Mouse (Mus musculus) midbrain, embryonic 10.5 days (tissue): ENCODE measurements around the gene Tsc22d3. TPM values are rescaled to one million over a fixed set of nuclear protein-coding genes. Genes with fewer than 3 reads are reported as not detected.

Experiments used
- DNase-seq: peaks from one replicate; pipeline ENCODE4 v3.0.0-alpha.2; 2017; ENCODE audit warnings: low spot score
- H3K27ac ChIP-seq: fragments of 300-500 bp; sonication (generic); replicated peaks from 2 replicates; pipeline ENCODE4 v1.5.1; 2016; ENCODE audit warnings: mild to moderate bottlenecking
- H3K27me3 ChIP-seq: fragments of 300-500 bp; sonication (generic); 2 replicates; pipeline ENCODE4 v1.6.1; 2016; ENCODE audit warnings: low read depth, mild to moderate bottlenecking; ENCODE audit not compliant: poor library complexity, severe bottlenecking
- H3K36me3 ChIP-seq: fragments of 300-500 bp; sonication (generic); 2 replicates; pipeline ENCODE4 v1.6.1; 2016; ENCODE audit warnings: mild to moderate bottlenecking, moderate library complexity
- H3K4me1 ChIP-seq: fragments of 300-500 bp; sonication (generic); 2 replicates; pipeline ENCODE4 v1.6.1; 2016
- H3K4me3 ChIP-seq: fragments of 300-500 bp; sonication (generic); 2 replicates; pipeline ENCODE4 v1.5.1; 2016; ENCODE audit warnings: mild to moderate bottlenecking, moderate library complexity
- H3K9me3 ChIP-seq: fragments of 300-500 bp; sonication (generic); replicated peaks from 2 replicates; pipeline ENCODE4 v1.6.1; 2016; ENCODE audit warnings: mild to moderate bottlenecking
- WGBS: fragments of 180-500 bp; shearing (Covaris S2); methylation state at CpG from one replicate; pipeline ENCODE4 v1.1.7; 2016; 5-methylcytosine and 5-hydroxymethylcytosine counted together
- polyA plus RNA-seq: library from polyadenylated mRNA; unstranded; fragments of >200 nt; fragmentation: Nextera tagmentation; extraction: Ambion mirVana; gene quantifications from 2 replicates; pipeline ENCODE4 v1.2.1, GENCODE M21; 2016

Gene Tsc22d3
- polyA plus RNA-seq, 1 experiment from 2014 or later: 133 TPM

GRCm38 (mm10) chrX:140535487-140535886, 65.0 kb downstream of the Tsc22d3 start:
- Histone ChIP-seq H3K27ac (no peak overlapping the region), H3K36me3 (peaks cover 5% of the 10 kb centered on the region), H3K27me3 (peaks cover 94% of the 10 kb centered on the region), H3K4me3 (no peak overlapping the region), H3K4me1 (peaks cover 4% of the 10 kb centered on the region; the same call in 1 of the 2 replicates), H3K9me3 (no peaks in the 10 kb centered on the region)
- DNase-seq: no peak
- 79% methylated on average over 1 of the region's 1 CpGs for WGBS

GRCm38 (mm10) chrX:140534306-140534705, 66.2 kb downstream of the Tsc22d3 start:
- Histone ChIP-seq H3K36me3 (no peaks in the 10 kb centered on the region), H3K4me1 (peaks cover 4% of the 10 kb centered on the region; the same call in 1 of the 2 replicates), H3K27me3 (peaks cover 95% of the 10 kb centered on the region), H3K9me3 (no peaks in the 10 kb centered on the region), H3K4me3 (no peak overlapping the region), H3K27ac (no peak overlapping the region)
- DNase-seq: no peak
- WGBS: 79% methylated on average over 3 of the region's 3 CpGs

GRCm38 (mm10) chrX:140532325-140532724, 68.1 kb downstream of the Tsc22d3 start:
- DNase-seq: no peak
- H3K27me3 ChIP-seq: peaks cover 95% of the 10 kb centered on the region

GRCm38 (mm10) chrX:140531356-140531755, 69.1 kb downstream of the Tsc22d3 start:
- H3K4me1 ChIP-seq: no peaks in the 10 kb centered on the region
- H3K27ac ChIP-seq: no peak overlapping the region
- WGBS: 85% methylated on average over 2 of the region's 2 CpGs
- H3K27me3 ChIP-seq: peaks cover 95% of the 10 kb centered on the region
- DNase-seq: no peak
- no peaks in the 10 kb centered on the region for H3K9me3 ChIP-seq
- no peaks in the 10 kb centered on the region for H3K36me3 ChIP-seq
- H3K4me3 ChIP-seq: no peak overlapping the region

More at GRCm38 (mm10) chrX:140532325-140532724, 68.1 kb downstream of the Tsc22d3 start:
- WGBS: 88% methylated on average over 6 of the region's 6 CpGs
- no peaks in the 10 kb centered on the region for H3K4me1 ChIP-seq
- no peak overlapping the region for H3K27ac ChIP-seq
- H3K4me3 ChIP-seq: no peak overlapping the region
- no peaks in the 10 kb centered on the region for H3K9me3 ChIP-seq
- no peaks in the 10 kb centered on the region for H3K36me3 ChIP-seq

- DNase-seq: no peak
- Histone ChIP-seq H3K4me1 (no peaks in the 10 kb centered on the region), H3K36me3 (no peaks in the 10 kb centered on the region), H3K9me3 (no peaks in the 10 kb centered on the region), H3K27me3 (peaks cover 97% of the 10 kb centered on the region), H3K4me3 (no peak overlapping the region), H3K27ac (no peak overlapping the region)
- 79% methylated on average over 5 of the region's 5 CpGs for WGBS
Observed at GRCm38 (mm10) chrX:140530632-140531031, 69.8 kb downstream of the Tsc22d3 start.

- WGBS: 85% methylated on average over 5 of the region's 5 CpGs
- H3K27me3 ChIP-seq: peaks cover 97% of the 10 kb centered on the region
- H3K27ac ChIP-seq: no peak overlapping the region
- no peak overlapping the region for H3K4me3 ChIP-seq
- H3K9me3 ChIP-seq: no peaks in the 10 kb centered on the region
- DNase-seq: no peak
- no peaks in the 10 kb centered on the region for H3K4me1 ChIP-seq
- H3K36me3 ChIP-seq: no peaks in the 10 kb centered on the region
Observed at GRCm38 (mm10) chrX:140529074-140529561, 71.3 kb downstream of the Tsc22d3 start.

- WGBS: 65% methylated on average over 6 of the region's 6 CpGs
- Histone ChIP-seq H3K27me3 (peaks cover 99% of the 10 kb centered on the region), H3K36me3 (no peaks in the 10 kb centered on the region)
Observed at GRCm38 (mm10) chrX:140527231-140527630, 73.2 kb downstream of the Tsc22d3 start.

GRCm38 (mm10) chrX:140526253-140526618, 74.2 kb downstream of the Tsc22d3 start:
- no peak overlapping the region for H3K4me3 ChIP-seq
- 0 out of 2 replicates have a peak, but pooled peaks cover 2% of the 10 kb centered on the region for H3K4me1 ChIP-seq
- no peak for DNase-seq
- no peaks in the 10 kb centered on the region for H3K9me3 ChIP-seq
- no peaks in the 10 kb centered on the region for H3K36me3 ChIP-seq
- WGBS: 90% methylated on average over 5 of the region's 5 CpGs
- H3K27ac ChIP-seq: no peak overlapping the region
- peaks cover 99% of the 10 kb centered on the region for H3K27me3 ChIP-seq

More at GRCm38 (mm10) chrX:140527231-140527630, 73.2 kb downstream of the Tsc22d3 start:
- no peak for DNase-seq
- Histone ChIP-seq H3K9me3 (no peaks in the 10 kb centered on the region), H3K4me3 (no peak overlapping the region), H3K27ac (no peak overlapping the region), H3K4me1 (no peaks in the 10 kb centered on the region)

- DNase-seq: no peak
- Histone ChIP-seq H3K9me3 (no peaks in the 10 kb centered on the region), H3K27ac (no peak overlapping the region), H3K36me3 (no peaks in the 10 kb centered on the region), H3K4me3 (no peak overlapping the region), H3K27me3 (peaks cover 99% of the 10 kb centered on the region), H3K4me1 (peaks cover 4% of the 10 kb centered on the region)
- 92% methylated on average over 7 of the region's 7 CpGs for WGBS
Observed at GRCm38 (mm10) chrX:140525604-140526252, 74.7 kb downstream of the Tsc22d3 start.

- DNase-seq: no peak
- 93% methylated on average over 5 of the region's 5 CpGs for WGBS
- H3K27me3 ChIP-seq: peaks cover 99% of the 10 kb centered on the region
- no peak overlapping the region for H3K27ac ChIP-seq
- H3K9me3 ChIP-seq: no peaks in the 10 kb centered on the region
- H3K4me3 ChIP-seq: no peak overlapping the region
- H3K36me3 ChIP-seq: no peaks in the 10 kb centered on the region
- peaks cover 14% of the 10 kb centered on the region for H3K4me1 ChIP-seq
Observed at GRCm38 (mm10) chrX:140524231-140524630, 76.2 kb downstream of the Tsc22d3 start.

GRCm38 (mm10) chrX:140522071-140522765, 78.2 kb downstream of the Tsc22d3 start:
- H3K27me3 ChIP-seq: peaks cover 99% of the 10 kb centered on the region

GRCm38 (mm10) chrX:140520146-140521102, 80.0 kb downstream of the Tsc22d3 start:
- Histone ChIP-seq H3K4me1 (peaks cover 14% of the 10 kb centered on the region), H3K36me3 (no peaks in the 10 kb centered on the region), H3K27ac (peak overlapping the region; percentile 68), H3K4me3 (peak overlapping the region; percentile 41), H3K27me3 (peaks cover 99% of the 10 kb centered on the region), H3K9me3 (no peaks in the 10 kb centered on the region)
- 25% methylated on average over 25 of the region's 25 CpGs for WGBS
- DNase-seq: peak; percentile 80

More at GRCm38 (mm10) chrX:140522071-140522765, 78.2 kb downstream of the Tsc22d3 start:
- H3K9me3 ChIP-seq: no peaks in the 10 kb centered on the region
- no peak overlapping the region for H3K4me3 ChIP-seq
- 81% methylated on average over 14 of the region's 14 CpGs for WGBS
- H3K4me1 ChIP-seq: peaks cover 14% of the 10 kb centered on the region
- H3K27ac ChIP-seq: no peak overlapping the region
- no peaks in the 10 kb centered on the region for H3K36me3 ChIP-seq
- DNase-seq: no peak
